Mouse (Mus musculus): Measurements from ENCODE around the gene Setd1b.

DNA sequence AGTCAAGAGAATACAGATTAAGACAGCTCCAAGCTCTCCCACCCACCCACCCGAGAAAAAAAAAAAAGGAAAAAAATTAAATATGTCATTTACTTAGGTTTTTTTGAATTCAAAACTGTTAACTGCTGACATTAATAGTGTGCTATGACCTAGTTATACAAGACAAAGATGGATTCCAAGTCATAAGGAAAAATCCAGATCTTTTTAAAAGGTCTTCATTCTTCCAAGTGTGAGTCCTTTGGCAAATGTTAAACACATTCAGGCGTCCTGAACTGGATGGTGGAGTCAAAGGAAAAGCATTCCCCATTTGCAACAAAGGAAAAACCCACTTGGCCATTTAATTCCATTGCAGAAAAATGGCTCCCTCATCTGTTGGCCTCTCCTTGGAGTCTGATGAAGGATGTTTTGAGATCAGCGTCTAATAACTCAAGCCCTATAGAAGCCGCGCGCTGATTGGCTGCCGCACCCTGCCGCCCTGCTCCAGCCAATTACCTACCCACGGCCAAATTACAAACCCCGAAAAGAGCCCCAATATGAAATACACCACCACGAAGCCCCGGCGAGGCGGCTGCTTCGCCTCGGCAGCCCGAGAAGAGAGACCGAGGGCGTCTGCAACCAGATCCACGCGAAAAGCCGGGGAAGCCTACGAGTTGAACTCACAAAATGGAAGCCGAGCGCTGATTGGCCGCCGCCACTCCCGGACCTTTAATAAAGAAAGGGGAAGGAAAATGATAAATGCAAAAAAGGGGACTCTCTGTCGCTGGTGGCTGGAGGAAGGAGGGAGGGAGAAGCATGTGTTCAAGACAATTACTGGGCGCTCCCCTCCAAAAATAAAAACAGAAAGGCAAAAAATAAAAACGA lies 1.1 kb upstream of the Setd1b start:
- TF ChIP-seq GATA1 (IDR thresholded peaks at IDR 0.05; ENCODE audit: borderline replicate concordance, low read length) (no peak), FLI1 (IDR thresholded peaks at IDR 0.05; ENCODE audit: low read length) (no peak)

Measured in megakaryocyte, embryonic 14.5 days (primary cell).